Mouse (Mus musculus) heart, adult 2 months (tissue): ENCODE results near the gene Zfp36l2. TPM values are rescaled to one million over a fixed set of nuclear protein-coding genes. Genes with fewer than 3 reads are reported as not detected.

Source experiments
- DNase-seq, 2 experiments: peaks; one replicate each; pipeline ENCODE4 v3.0.0; 2021
- H3K27ac ChIP-seq: fragments of 200-600 bp; 2 replicates; pipeline ENCODE4 v1.8.1; 2022
- H3K27me3 ChIP-seq: fragments of 200-500 bp; 2 replicates; pipeline ENCODE4 v1.6.1; 2012; ENCODE audit warnings: mild to moderate bottlenecking, low read length, inconsistent platforms, mixed read lengths; ENCODE audit not compliant: control insufficient read depth, insufficient read depth
- H3K36me3 ChIP-seq: fragments of 200-500 bp; 2 replicates; pipeline ENCODE4 v1.6.1; 2012; ENCODE audit warnings: low read length, inconsistent platforms; ENCODE audit not compliant: control insufficient read depth, insufficient read depth
- H3K4me1 ChIP-seq: fragments of 200-500 bp; 2 replicates; pipeline ENCODE4 v1.6.1; 2011; ENCODE audit warnings: low read length; ENCODE audit not compliant: control insufficient read depth, insufficient read depth
- H3K4me3 ChIP-seq: fragments of 200-600 bp; 2 replicates; pipeline ENCODE4 v1.8.1; 2022
- H3K79me2 ChIP-seq: fragments of 200-500 bp; replicated peaks from 2 replicates; pipeline ENCODE4 v1.6.1; 2012; ENCODE audit warnings: mild to moderate bottlenecking, inconsistent platforms, low read length, moderate library complexity, mixed read lengths; ENCODE audit not compliant: control insufficient read depth, insufficient read depth
- H3K9ac ChIP-seq: fragments of 200-500 bp; 2 replicates; pipeline ENCODE4 v1.6.1; 2012; ENCODE audit warnings: low read depth, mild to moderate bottlenecking, control low read depth, inconsistent platforms, low read length, mixed read lengths
- CTCF ChIP-seq: fragments of 200-600 bp; IDR thresholded peaks from 2 replicates; pipeline ENCODE4 v1.8.1; 2022; ENCODE audit warnings: antibody characterized with exemption, mild to moderate bottlenecking, moderate library complexity
- EP300 ChIP-seq: fragments of 200-500 bp; IDR thresholded peaks from 2 replicates; pipeline ENCODE4 v1.6.1; 2011; ENCODE audit warnings: low read depth, low read length, control low read depth; ENCODE audit not compliant: insufficient read depth
- POLR2A ChIP-seq: fragments of 200-500 bp; IDR thresholded peaks from 2 replicates; pipeline ENCODE4 v1.6.1; 2011; ENCODE audit warnings: mild to moderate bottlenecking, low read depth, low read length, control low read depth; ENCODE audit not compliant: insufficient read depth
- WGBS: fragments of 180-500 bp; shearing (Covaris S2); methylation state at CpG from one replicate; pipeline ENCODE4 v1.1.7; 2018; 5-methylcytosine and 5-hydroxymethylcytosine counted together
- intact Hi-C: fragments of 180-260 bp; cut with DNase I; formaldehyde crosslinking; loops from one replicate; pipeline ENCODE4 v1.15.1; 2025
- polyA plus RNA-seq: library from polyadenylated mRNA; depleted of rRNA; stranded (reverse); fragments of >200 nt; gene quantifications from 2 replicates; pipeline ENCODE4 v1.2.3, GENCODE M21; 2012
- total RNA-seq, 2 experiments: library from RNA; stranded (reverse); gene quantifications; 2 replicates each; pipeline ENCODE4 v1.2.3; 2021

Zfp36l2 gene
- total and polyA plus RNA-seq, 3 experiments, result 19.3 to 23.3 (median 19.8) TPM

GRCm38 (mm10) chr17:84194282-84195002, 6.7 kb upstream of the Zfp36l2 start:
- DNase-seq, result peak in 1 of 2 experiments; percentile 19
- Histone ChIP-seq H3K36me3 (no peaks in the 10 kb centered on the region), H3K4me1 (peaks cover 6% of the 10 kb centered on the region), H3K27me3 (no peaks in the 10 kb centered on the region), H3K79me2 (no peaks in the 10 kb centered on the region), H3K9ac (no peak overlapping the region), H3K27ac (no peak overlapping the region), H3K4me3 (no peak overlapping the region)
- WGBS, result 68% methylated on average over 4 of the region's 4 CpGs
- intact Hi-C loops, result loop anchor here (5.0 kb wide), 1 partner anchor 193 kb away; no protein-coding TSS in a partner anchor
- TF ChIP-seq CTCF, result no peak

DNA sequence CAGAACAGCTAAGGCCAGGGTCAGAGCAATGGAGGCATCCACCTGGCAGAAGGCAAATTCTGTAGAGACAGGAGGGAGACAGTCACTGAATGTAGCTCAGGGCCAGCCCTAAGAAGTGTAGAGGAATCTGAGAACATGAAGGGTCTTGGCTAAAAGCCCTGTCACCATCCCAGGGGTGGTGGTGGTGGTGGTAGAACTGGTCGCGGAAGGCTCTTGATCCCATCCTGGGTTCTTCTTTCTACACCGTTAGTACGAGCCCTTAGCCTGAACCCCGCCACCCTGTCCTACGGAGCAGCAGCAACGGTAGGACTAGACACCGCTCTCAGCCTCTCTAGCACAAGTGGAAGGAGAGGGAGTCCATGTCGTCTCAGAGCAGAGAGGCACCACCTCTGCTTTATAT, 5.7 kb upstream of the Zfp36l2 start:
- Histone ChIP-seq H3K79me2 (no peaks in the 10 kb centered on the region), H3K27ac (no peak overlapping the region), H3K4me3 (no peak overlapping the region), H3K9ac (no peak overlapping the region), H3K36me3 (no peaks in the 10 kb centered on the region), H3K27me3 (no peaks in the 10 kb centered on the region), H3K4me1 (peaks cover 10% of the 10 kb centered on the region)
- peak in 1 of 2 experiments; percentile 17 for DNase-seq
- intact Hi-C loops, result loop anchor here (5.0 kb wide), 1 partner anchor 194 kb away; no protein-coding TSS in a partner anchor
- TF ChIP-seq CTCF, result no peak
- TF ChIP-seq EP300, result no peak
- no peak for TF ChIP-seq POLR2A
- WGBS, result 90% methylated on average over 9 of the region's 9 CpGs

DNA sequence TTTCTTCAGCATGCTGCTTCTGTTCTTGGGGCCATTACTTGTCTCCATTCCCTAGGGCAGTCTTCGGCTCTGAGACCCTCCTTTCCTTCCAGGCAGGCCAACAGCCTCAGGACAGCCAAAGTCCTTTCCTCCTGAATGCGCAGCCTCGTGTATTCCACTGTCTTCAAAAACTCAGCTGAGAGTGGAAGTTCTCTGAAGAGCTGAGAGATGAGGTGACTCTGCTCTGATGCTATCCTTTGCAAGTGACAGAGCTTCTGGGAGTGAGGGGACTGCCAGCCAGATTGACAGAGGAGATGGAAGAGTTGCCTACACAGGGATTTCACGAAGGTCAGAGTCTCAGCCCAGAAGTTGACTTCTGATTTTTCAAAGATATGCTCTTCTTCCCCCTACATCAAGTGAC, 4.2 kb upstream of the Zfp36l2 start:
- Histone ChIP-seq H3K79me2 (no peaks in the 10 kb centered on the region), H3K36me3 (no peaks in the 10 kb centered on the region), H3K4me3 (no peak overlapping the region), H3K4me1 (peaks cover 10% of the 10 kb centered on the region), H3K27me3 (no peaks in the 10 kb centered on the region), H3K27ac (no peak overlapping the region), H3K9ac (no peak overlapping the region)
- WGBS, result 83% methylated on average over 4 of the region's 4 CpGs
- no peak for TF ChIP-seq POLR2A
- no peak for TF ChIP-seq CTCF
- no peak for TF ChIP-seq EP300
- DNase-seq, result no peak
- intact Hi-C loops, result loop anchor here (1.0 to 5.0 kb wide), 5 partner anchors 78 to 319 kb away; no protein-coding TSS in a partner anchor

- peak; percentile 84 to 91 for DNase-seq
- 23% methylated on average over 8 of the region's 8 CpGs for WGBS
- Histone ChIP-seq H3K79me2 (no peaks in the 10 kb centered on the region), H3K4me3 (no peak overlapping the region), H3K27ac (no peak overlapping the region), H3K27me3 (no peaks in the 10 kb centered on the region), H3K4me1 (peaks cover 10% of the 10 kb centered on the region), H3K9ac (no peak overlapping the region), H3K36me3 (no peaks in the 10 kb centered on the region)
- intact Hi-C loops, result loop anchor here (1.0 to 5.0 kb wide), 5 partner anchors 77 to 318 kb away; no protein-coding TSS in a partner anchor
- no peak for TF ChIP-seq POLR2A
- TF ChIP-seq EP300, result peak; percentile 94
- no peak; the same call in 1 of the 2 replicates for TF ChIP-seq CTCF
Measured at GRCm38 (mm10) chr17:84190885-84191284, 3.1 kb upstream of the Zfp36l2 start.

DNA sequence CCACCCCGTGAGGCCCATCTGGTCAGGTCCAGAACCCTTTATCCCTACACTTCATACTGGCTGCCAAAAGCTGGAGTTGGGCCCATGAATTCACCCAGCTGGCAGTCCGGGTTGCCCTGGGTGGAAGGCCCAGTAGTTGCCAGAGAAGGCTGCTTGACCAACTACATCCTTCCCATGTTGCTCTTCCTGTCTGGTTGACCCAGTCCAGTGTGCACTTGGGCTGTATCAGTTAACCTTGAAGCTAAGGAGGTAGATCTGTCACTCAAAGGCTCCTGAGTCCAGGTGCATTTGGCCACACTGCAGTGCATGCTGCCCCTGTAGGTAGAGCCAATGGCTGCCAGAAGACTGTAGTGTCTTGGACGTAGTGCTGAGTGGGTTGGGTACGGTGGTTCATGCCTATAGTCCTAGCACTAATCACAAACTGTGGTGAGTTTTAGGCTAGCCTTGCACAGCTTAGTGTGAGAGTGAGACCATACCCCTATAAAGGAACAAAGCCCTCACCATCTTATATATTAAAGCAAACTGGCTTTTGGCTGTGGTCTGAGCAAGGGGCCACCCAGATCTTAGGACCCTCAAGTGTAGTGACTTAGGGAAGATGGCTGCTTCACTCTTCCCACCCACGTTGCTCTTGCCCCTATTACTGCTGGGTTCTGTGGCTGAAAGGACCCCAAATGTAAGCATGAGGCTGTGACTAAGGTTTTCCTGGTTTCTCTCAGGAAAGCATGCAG, 1.5 kb upstream of the Zfp36l2 start:
- Histone ChIP-seq H3K9ac (peak overlapping the region; percentile 37), H3K27ac (peak overlapping the region; percentile 99), H3K4me3 (no peak overlapping the region), H3K79me2 (no peaks in the 10 kb centered on the region), H3K36me3 (peaks cover 3% of the 10 kb centered on the region; the same call in 1 of the 2 replicates), H3K4me1 (peaks cover 6% of the 10 kb centered on the region), H3K27me3 (no peaks in the 10 kb centered on the region)
- TF ChIP-seq POLR2A (no peak), CTCF (no peak), EP300 (no peak)
- intact Hi-C loops, result loop anchor here (2.0 kb wide), 1 partner anchor 216 kb away; no protein-coding TSS in a partner anchor
- WGBS, result 69% methylated on average over 5 of the region's 5 CpGs
- peak in 1 of 2 experiments; percentile 60 for DNase-seq
